Mouse (Mus musculus) myocyte (in vitro differentiated cells): ENCODE results near the gene Ddi2.
A peak's percentile ranks its signal among the peaks of the same experiment; 100 is the strongest.

ENCODE experiments used
- CEBPB ChIP-seq: IDR thresholded peaks from 2 replicates; pipeline ENCODE4 v1.6.1; 2011; ENCODE audit warnings: mild to moderate bottlenecking, moderate library complexity; ENCODE audit not compliant: poor library complexity, insufficient read depth, severe bottlenecking
- MAX ChIP-seq: IDR thresholded peaks from one replicate; pipeline ENCODE4 v1.6.1; 2011; ENCODE audit warnings: low read depth, mild to moderate bottlenecking, control low read depth
- MYOG ChIP-seq, 3 experiments: IDR thresholded peaks; one replicate each; pipeline ENCODE4 v1.6.1; 2011; ENCODE audit warnings: control low read depth in 2 of 3, low read depth in 2 of 3, mild to moderate bottlenecking in 2 of 3; ENCODE audit not compliant: insufficient read length in 2 of 3, control insufficient read depth in 1 of 3, insufficient read depth in 1 of 3
- POLR2A ChIP-seq: IDR thresholded peaks from one replicate; pipeline ENCODE4 v1.6.1; 2011; ENCODE audit warnings: low read depth, mild to moderate bottlenecking, control low read depth, moderate library complexity; ENCODE audit not compliant: insufficient read length
- POLR2AphosphoS2 ChIP-seq: IDR thresholded peaks from one replicate; pipeline ENCODE4 v1.6.1; 2011; ENCODE audit warnings: low read depth, control low read depth; ENCODE audit not compliant: insufficient read length
- TCF12 ChIP-seq: IDR thresholded peaks from one replicate; pipeline ENCODE4 v1.6.1; 2011; ENCODE audit warnings: mild to moderate bottlenecking, control low read depth; ENCODE audit not compliant: poor library complexity, insufficient read depth, severe bottlenecking
- USF1 ChIP-seq: IDR thresholded peaks from one replicate; pipeline ENCODE4 v1.6.1; 2011; ENCODE audit warnings: low read depth, mild to moderate bottlenecking, control low read depth, moderate library complexity

DNA sequence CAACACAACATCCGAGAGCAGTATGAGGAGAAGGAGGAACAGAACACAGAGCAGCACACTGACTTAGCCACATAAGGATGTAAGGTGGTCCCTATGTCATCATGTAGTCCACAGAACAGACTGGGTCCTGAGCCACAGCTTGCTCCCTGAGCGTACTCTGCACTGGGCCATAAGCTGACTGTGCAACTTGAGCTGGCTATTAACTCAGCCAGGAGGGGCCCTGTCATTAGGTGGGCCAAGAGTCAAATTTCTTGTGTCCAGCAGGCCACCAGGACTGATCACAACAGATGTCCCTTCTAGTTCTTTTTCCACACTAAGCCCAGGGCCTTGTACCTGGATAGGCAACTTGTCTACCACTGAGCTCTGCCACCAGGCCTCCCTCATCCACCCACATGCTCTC lies 8.2 kb downstream of the Ddi2 start:
- TF ChIP-seq POLR2A (peak; percentile 17), USF1 (no peak), POLR2AphosphoS2 (no peak), CEBPB (0 out of 2 replicates have a peak, but pooled peaks have one; percentile 11), MAX (no peak), MYOG (IDR thresholded peaks at IDR 0.05; ENCODE audit: control insufficient read depth in 1 of 3, insufficient read depth in 1 of 3, insufficient read length in 2 of 3, low read depth in 2 of 3) (no peak), TCF12 (no peak)
